Mouse (Mus musculus): ENCODE results near the gene Limd2.

Gene Limd2

GRCm38 (mm10) chr11:106122736-106123135 is 37.9 kb downstream of the Limd2 start:
- DNase-seq: peak; percentile 49

GRCm38 (mm10) chr11:106122221-106122620 is 38.4 kb downstream of the Limd2 start:
- no peak for DNase-seq

DNA sequence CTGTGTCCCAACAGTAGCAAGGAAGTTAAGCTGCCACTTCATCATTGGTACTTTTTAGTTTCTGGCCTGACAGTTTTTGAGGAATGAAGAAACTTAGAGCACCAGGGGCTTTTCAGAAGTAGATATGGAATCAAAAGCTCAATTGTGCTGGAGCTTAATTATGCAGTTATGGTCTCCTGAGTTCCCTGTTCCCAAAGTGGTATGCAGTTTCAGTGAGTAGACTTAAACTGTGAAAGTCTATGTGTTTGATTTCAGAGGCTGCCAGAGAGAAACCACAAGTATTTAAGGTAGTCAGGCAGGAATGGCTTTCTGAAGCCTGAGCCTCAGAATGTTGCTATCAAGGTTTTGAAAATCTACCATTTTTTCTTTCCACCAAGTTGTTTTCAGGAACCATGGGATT is 49.0 kb downstream of the Limd2 start:
- no peak for DNase-seq

Data from kidney, postnatal 14 days (tissue).